Mouse (Mus musculus) cerebellum, adult 11-12 months (tissue): ENCODE measurements around the gene Usp4.
A peak's percentile ranks its signal among the peaks of the same experiment; 100 is the strongest.
"Not testable (repeated sequence)": the region's sequence is repeated elsewhere in the genome, so short reads cannot be mapped to it uniquely, and the experiment has no call there.

ENCODE experiments used
- DNase-seq: peaks from one replicate; pipeline ENCODE4 v3.0.0; 2022

Usp4 gene

DNA sequence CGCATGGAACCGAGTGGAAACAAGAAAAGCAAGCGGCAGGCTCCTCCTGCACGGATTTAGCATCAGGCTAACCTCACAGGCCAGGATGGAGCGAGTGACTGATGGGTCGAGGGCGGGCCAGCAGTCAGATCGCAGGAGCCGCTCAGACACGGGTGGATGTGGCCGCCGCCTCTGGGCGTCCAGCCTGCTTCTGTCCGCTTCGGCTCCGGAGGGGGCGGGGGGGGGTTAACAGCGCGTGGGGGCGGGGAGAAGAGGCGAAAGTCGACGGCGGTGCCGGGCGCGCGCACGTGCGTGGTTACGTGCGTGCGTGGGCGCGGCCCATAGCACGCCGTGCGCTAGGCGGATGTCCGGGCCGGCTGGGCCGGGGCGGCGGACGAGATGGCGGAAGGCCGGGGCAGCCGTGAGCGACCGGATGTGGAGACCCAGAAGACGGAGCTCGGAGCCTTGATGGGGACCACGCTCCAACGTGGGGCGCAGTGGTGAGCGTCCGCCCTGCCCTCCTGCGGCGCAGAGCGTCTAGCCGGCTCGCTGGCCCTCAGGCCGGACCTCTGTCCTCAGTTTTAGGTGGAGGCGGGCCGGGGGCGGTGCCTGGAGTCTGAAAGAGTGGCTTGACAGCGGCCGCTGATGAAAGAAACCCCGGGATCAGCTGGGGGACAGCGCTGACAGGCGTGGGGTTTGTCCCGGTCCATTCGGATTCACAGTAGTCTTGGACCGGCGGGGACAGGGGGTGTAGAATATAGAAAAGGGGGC is at the start of gene Usp4:
Usp4 (plus strand) TSS at position 314 of the 750 bp plus-strand sequence.
- peak; percentile 88 for DNase-seq

DNA sequence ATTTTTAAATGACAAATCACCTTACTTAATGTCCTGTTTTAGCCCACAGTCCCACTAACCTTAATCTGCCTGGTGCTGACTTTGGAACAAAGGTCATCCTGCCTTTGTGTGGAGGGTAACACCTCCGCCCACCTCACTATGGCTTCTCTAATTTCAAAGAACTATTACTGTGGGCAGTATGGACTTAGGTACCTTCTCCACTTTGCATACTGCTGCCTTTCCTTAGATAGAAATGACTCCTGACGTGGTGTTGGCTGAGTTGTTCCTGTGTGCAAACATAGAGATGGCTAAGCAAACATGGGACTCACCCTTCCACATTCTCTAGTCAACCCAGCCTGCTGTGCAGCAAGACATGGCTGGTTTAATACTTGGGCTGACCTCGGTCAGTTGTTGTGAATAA is 45.8 kb upstream of the Usp4 start:
- no peak for DNase-seq

DNA sequence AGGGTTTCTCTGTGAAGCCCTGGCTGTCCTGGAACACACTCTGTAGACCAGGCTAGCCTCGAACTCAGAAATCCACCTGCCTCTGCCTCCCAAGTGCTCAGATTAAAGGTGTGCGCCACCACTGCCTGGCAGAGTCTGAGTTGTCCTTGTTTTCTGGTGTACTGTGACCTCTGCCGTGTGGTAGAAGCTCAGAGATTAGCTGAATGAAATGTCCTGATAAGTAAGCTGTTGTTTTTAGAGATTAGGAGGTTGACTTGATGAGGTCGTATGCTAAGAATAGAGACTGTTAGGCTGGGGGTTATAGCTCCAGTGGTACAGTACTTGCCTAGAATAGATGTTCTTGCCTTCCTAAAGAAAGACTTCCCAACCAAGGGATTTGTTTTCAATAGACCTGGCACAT is 42.9 kb upstream of the Usp4 start:
- DNase-seq = no peak

GRCm38 (mm10) chr9:108305170-108305569 is 42.5 kb upstream of the Usp4 start:
- peak; percentile 56 for DNase-seq

DNA sequence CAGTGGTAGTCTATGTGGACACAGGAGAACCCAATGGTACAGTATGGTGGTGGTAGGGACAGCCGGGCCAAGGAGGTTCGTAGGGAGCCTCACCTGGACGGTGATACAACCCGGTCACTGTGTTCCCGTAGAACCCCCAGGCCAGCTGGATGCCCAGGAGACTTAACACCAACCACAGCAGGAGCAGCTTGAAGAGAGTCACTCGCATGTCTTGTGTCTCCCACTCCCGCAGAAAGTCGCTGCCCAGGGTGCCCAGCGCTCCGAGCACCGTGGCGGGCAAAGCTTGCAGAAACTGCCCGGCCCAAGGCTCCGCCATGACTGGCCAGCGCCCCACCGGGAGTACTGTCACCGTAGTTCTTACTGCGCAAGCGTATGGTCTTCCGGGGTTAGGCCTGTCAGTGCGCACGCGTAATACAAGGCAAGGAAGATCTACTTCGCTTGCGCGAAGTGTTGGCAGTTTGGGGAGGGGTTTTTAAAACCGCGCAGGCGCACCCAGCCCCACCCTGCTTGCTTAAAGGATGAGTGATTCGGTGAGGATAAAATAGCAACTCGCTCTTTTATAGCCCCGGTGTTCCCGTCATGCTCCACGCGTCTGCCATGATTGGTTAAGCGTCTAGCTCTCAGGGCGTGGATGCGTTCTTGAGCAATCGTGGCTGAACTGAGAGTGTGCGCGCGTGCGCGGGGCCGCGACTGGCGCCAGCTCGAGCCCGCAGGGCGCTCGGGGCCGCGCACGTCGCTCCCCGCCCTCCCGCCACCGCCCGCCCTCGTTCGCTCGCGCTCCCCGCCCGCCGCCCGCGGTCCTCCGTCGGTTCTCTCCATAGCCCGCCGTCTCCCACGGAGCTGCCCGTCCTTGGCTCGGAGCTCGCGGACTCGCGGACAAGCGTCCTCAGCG is 41.8 kb upstream of the Usp4 start, which contains the start of the genes Rhoa and Tcta:
Rhoa (plus strand) TSS at position 501 of the 892 bp plus-strand sequence.
Tcta (minus strand) TSS at position 532 of the 892 bp plus-strand sequence.
- DNase-seq = peak; percentile 100

GRCm38 (mm10) chr9:108306571-108306980 is 41.1 kb upstream of the Usp4 start:
- DNase-seq = no peak

GRCm38 (mm10) chr9:108307021-108307807 is 40.4 kb upstream of the Usp4 start:
- DNase-seq = no peak

DNA sequence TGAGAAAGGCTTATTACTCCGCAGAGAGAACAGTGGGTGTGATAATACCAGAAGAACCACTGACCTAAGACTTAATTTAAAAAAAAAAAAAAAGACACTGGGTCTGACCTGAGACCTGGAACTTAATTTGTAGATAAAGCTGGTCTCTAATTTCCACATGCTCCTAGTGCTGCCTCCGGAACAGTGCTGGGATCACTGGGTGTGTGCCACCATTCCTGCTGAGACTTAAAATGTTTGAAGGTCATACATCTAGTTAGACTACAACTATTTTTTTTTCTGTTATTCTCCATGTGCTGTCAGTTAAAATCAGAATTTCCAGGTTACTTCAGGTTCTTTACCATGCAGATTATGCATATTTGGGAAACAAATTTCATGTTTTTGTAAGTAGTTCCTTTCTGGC is 39.5 kb upstream of the Usp4 start:
- DNase-seq = no peak

DNA sequence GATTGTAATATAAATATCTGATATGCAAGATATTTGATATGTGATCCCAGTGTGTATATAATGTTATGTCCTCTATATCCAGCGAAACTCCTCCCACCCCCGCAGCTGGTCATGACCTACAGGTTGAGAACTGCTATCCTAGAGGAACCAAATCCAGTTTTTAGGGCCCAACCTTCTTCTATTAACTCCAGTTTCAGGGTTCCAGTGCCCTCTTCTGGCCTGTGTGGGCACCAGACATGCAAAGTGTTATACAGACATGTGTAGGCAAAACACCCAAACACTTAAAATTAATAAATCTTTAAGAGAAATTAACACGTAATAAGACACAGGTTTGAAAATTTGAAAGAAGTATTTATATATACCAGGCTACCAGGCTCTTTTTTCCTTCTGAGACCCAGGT is 30.1 kb upstream of the Usp4 start:
- DNase-seq = no peak

DNA sequence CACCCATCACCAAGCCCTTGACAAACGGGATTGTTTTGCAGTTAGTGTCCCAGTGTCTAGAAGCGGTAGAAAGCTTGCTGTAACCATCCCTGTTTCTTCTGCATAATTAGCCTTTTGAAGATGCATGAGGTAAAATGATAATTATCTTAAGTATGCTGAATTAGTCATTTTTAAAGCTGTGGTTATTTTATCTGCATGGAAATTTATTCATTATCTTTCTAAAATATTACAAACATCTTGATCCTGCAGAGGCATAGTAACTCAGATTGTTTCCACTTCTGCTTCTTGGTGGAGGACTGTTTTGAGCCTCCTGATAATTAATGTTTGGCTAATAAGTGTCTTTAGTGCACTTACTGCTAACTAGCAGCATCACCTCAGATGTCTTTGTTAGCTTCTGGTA is 29.2 kb upstream of the Usp4 start:
- no peak for DNase-seq

GRCm38 (mm10) chr9:108322054-108322453 is 25.6 kb upstream of the Usp4 start:
- not testable (repeated sequence) for DNase-seq

DNA sequence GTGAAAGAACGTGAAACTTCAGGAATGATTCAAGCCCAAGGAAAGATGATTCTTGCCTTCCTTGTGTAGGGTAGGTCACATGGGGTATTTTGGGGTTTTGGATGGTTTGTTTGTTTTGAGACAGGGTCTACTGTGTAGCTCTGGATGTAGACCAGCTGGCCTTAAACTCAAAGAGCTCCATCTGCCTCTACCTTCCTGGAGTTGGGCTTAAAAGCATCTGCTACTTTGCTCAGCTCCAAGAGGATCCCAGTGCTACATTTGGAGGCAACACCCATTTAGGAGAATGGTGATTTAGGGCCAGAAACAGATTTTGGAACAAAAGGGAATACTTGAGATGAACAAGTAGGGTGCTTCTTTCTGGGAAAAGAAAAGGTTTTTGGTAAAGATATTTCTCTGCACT is 22.9 kb upstream of the Usp4 start:
- DNase-seq = no peak

DNA sequence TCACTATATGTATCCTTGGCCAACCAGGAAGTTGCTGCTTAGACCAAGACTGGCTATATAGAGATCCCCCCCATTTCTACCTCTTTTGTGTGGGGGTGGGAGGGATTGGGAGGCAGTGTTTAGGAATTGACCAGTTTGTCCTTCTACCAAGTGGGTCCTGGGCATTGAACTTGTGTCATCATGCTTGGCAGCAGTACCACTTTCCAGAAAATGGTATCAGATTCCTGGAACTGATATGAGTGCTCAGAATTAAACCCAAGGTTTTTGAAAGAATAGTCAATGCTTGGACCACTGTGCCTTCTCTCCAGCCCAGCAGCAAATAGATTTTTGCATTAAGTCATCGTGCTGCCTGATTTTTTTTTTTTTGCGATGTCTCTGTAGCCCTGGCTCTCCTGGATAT is 21.8 kb upstream of the Usp4 start:
- DNase-seq = no peak

GRCm38 (mm10) chr9:108337848-108338550 is 9.7 kb upstream of the Usp4 start:
- DNase-seq = no peak

DNA sequence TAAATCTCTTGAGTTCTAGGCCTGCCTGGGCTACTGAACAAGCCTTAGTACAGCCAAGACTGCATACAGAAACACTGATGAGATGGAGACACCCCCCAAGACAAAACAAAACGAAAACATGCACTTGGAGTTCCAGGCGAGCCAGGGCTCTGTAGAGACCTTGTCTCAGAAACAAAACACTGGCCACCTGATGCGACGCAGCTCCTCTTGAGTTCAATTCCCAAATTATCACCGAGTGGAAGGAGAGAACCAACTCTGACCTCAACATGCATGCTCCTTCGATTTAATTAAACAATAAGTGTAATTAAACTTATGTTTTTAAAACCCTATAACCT is 9.1 kb upstream of the Usp4 start:
- DNase-seq = no peak

DNA sequence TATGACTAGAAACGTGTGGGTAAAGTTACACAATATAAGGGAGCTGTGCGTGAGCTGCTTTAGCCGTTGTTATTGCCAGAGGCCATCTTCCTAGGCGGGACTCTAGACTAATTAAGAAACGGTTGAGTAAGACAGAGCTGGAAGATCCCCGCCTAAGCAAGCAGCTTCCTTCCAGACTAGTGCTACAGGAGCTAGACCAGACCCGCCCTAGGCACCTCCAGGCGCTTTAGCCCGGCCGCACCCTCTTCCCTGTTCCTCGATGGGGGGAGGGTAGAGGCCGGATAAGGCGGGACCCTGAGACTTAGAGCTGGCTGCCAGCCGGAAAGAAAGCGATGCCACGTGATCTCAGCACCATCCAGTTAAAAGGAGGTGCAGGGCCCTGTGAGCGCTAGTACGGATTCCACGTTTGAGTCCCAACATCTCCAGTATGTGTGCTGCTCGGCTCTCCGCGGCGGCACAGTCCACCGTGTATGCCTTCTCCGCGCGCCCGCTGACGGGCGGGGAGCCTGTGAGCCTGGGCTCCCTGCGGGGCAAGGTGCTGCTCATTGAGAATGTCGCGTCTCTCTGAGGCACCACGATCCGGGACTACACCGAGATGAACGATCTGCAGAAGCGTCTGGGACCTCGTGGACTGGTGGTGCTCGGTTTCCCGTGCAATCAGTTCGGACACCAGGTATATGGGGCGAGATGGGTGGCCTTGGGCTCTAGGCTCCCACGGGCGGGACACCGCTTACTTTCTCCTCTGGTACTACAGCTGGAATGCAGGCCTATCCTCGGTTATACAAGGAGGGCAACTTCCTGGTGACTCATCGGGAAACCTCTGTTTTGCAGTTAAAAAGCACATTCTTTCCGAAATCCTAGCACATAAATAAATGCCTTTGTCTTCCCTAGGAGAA is 8.5 kb upstream of the Usp4 start, which contains the start of gene Gpx1:
Gpx1 (plus strand) TSS at position 18 of the 896 bp plus-strand sequence.
- peak; percentile 86 for DNase-seq

GRCm38 (mm10) chr9:108339886-108340257 is 7.8 kb upstream of the Usp4 start:
- DNase-seq = peak; percentile 34

GRCm38 (mm10) chr9:108340258-108341138 is 7.2 kb upstream of the Usp4 start:
- DNase-seq = no peak

GRCm38 (mm10) chr9:108341139-108341475 is 6.5 kb upstream of the Usp4 start:
- DNase-seq = no peak

DNA sequence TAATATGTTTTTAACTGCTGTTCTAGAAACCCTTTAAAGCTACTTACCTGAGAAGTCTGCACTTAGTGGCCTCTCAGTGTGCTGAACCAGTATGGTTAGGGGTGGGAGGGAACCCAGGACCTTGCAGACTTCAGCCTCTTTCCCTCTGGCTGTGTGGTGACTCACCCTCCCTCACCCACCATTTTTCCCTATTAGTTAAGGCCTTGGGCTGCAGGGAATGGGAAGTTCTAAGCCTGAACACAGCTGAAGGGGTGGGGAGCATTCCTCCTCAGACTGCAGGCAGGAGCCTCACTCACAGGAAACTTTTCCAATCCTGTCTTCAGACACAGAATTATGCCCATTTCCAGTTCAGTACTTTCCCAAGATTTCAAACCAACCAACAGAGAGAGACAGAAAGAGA is 5.9 kb upstream of the Usp4 start:
- no peak for DNase-seq
